Mouse (Mus musculus): Measurements from ENCODE around the gene Mybbp1a.

DNA sequence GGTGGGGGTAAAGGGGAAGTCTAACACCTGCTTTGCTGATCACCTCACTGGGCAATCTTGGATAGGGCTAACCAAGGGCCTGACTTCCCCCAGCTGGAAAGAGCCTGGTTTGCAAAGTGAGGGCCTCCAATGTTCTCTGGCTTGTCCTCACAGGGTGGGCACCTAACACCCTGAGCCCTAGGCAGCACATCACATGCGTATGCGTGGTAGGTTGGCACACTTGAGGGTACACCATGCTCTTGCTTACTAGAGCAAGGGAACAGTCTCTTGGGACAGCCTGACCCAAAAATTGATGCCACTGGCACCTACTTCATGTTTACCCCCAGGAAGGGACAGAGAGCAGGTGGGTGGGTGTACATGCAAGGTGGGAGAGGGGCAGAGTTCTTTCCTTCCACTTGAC lies 46.6 kb downstream of the Mybbp1a start:
- TF ChIP-seq EP300 (IDR thresholded peaks at IDR 0.05; ENCODE audit: low read length) (no peak), CTCF (conservative IDR thresholded peaks at IDR 0.05 in 1 of 2, IDR thresholded peaks at IDR 0.05 in 1 of 2; ENCODE audit: low read depth in 2 of 2, low read length in 2 of 2) (no peak), POLR2A (IDR thresholded peaks at IDR 0.05; ENCODE audit: low read depth, low read length) (no peak), CHD2 (IDR thresholded peaks at IDR 0.05; ENCODE audit: low read length) (no peak), TCF12 (IDR thresholded peaks at IDR 0.05; ENCODE audit: low read depth, low read length) (no peak), USF2 (conservative IDR thresholded peaks at IDR 0.05; ENCODE audit: low read depth, low read length) (no peak)

All from CH12.LX (cell line).